Mouse (Mus musculus) ES-Bruce4 (cell line): ENCODE results near the gene Srsf3. TPM values are rescaled to one million over a fixed set of nuclear protein-coding genes. Genes with fewer than 3 reads are reported as not detected.

Experiments
- H3K27ac ChIP-seq: 2 replicates; pipeline ENCODE4 v1.5.1; 2012; ENCODE audit warnings: low read length, inconsistent platforms; ENCODE audit not compliant: insufficient read depth
- H3K27me3 ChIP-seq: 2 replicates; pipeline ENCODE4 v1.6.1; 2012; ENCODE audit warnings: mild to moderate bottlenecking, low read length, inconsistent platforms; ENCODE audit not compliant: control insufficient read depth, poor library complexity, insufficient read depth, severe bottlenecking
- H3K36me3 ChIP-seq: 2 replicates; pipeline ENCODE4 v1.6.1; 2012; ENCODE audit warnings: inconsistent platforms, mild to moderate bottlenecking, low read length, moderate library complexity; ENCODE audit not compliant: control insufficient read depth, poor library complexity, insufficient read depth, severe bottlenecking
- H3K4me1 ChIP-seq: one replicate; pipeline ENCODE4 v1.8.1; 2011; ENCODE audit warnings: low read length; ENCODE audit not compliant: control insufficient read depth, insufficient read depth
- H3K4me3 ChIP-seq: 2 replicates; pipeline ENCODE4 v1.5.1; 2011; ENCODE audit warnings: low read depth, mild to moderate bottlenecking, low read length
- H3K9ac ChIP-seq: 2 replicates; pipeline ENCODE4 v1.6.1; 2012; ENCODE audit warnings: low read depth, mild to moderate bottlenecking, inconsistent platforms; ENCODE audit not compliant: poor library complexity, severe bottlenecking
- H3K9me3 ChIP-seq: replicated peaks from 2 replicates; pipeline ENCODE4 v1.6.1; 2012; ENCODE audit warnings: mild to moderate bottlenecking, low read length, inconsistent platforms; ENCODE audit not compliant: control insufficient read depth, poor library complexity, insufficient read depth, severe bottlenecking
- CTCF ChIP-seq: IDR thresholded peaks from one replicate; pipeline ENCODE4 v1.8.1; 2011; ENCODE audit warnings: low read depth, low read length
- EP300 ChIP-seq: IDR thresholded peaks from 2 replicates; pipeline ENCODE4 v1.6.1; 2011; ENCODE audit warnings: low read depth, low read length; ENCODE audit not compliant: insufficient read depth
- POLR2A ChIP-seq: IDR thresholded peaks from one replicate; pipeline ENCODE4 v1.8.1; 2011; ENCODE audit warnings: low read length; ENCODE audit not compliant: insufficient read depth
- polyA plus RNA-seq: library from polyadenylated mRNA; stranded (reverse); fragments of >200 nt; gene quantifications from 2 replicates; pipeline ENCODE4 v1.2.4, GENCODE M21; 2011; ENCODE audit warnings: low read depth; ENCODE audit not compliant: missing spikeins, insufficient read depth, insufficient read length

The Srsf3 gene
- polyA plus RNA-seq, 1 experiment: 557 TPM

DNA sequence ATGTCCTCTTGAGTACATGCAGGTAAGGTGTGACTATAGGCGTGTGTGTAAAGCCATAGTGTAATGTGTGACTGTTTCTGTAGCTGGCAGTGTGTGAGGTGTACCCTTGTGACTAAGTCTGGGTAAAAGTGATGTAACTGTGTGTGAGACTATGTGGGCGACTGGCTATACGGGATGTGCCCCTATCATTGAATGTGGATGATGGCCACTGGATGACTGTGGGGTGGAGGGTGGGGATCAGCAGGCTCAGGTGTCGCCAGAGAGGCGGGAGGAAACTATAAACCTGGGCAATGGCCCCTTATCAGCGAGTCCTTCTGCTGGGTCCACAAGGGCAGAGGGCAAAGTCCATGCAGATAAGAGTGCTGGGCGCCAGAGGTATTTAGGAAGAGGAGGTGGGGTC, 17.5 kb downstream of the Srsf3 start:
- Histone ChIP-seq H3K27ac (no peak overlapping the region), H3K9ac (no peak overlapping the region), H3K9me3 (no peaks in the 10 kb centered on the region), H3K27me3 (no peaks in the 10 kb centered on the region), H3K4me1 (peaks cover 2% of the 10 kb centered on the region), H3K36me3 (peaks cover 13% of the 10 kb centered on the region), H3K4me3 (no peak overlapping the region)
- TF ChIP-seq CTCF (no peak), POLR2A (no peak), EP300 (no peak)

DNA sequence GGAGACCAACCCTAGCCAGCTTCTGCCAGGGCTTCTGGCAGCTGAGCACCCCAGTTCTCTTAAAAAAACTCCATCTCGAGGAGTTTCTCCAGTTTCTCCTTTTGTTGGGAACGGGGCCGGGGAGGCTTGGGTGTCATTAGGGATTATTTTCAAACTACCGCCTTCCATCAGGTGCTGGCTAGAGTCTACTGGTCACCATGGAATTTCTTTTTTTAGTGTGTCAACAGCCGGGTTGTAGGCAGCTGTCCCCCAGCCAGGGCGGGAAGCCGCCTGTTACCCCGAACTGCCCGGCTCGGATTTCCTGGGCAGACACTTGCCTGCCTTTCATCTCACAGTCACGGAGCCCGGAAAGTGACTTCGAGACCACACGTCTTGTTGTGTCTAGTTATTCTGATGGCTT, 18.4 kb downstream of the Srsf3 start:
- peaks cover 2% of the 10 kb centered on the region for H3K4me1 ChIP-seq
- no peaks in the 10 kb centered on the region for H3K27me3 ChIP-seq
- no peak overlapping the region for H3K27ac ChIP-seq
- H3K9me3 ChIP-seq: no peaks in the 10 kb centered on the region
- H3K9ac ChIP-seq: no peak overlapping the region
- H3K36me3 ChIP-seq: peaks cover 5% of the 10 kb centered on the region; the same call in 1 of the 2 replicates
- no peak for TF ChIP-seq CTCF
- TF ChIP-seq EP300: no peak
- no peak for TF ChIP-seq POLR2A
- H3K4me3 ChIP-seq: no peak overlapping the region

DNA sequence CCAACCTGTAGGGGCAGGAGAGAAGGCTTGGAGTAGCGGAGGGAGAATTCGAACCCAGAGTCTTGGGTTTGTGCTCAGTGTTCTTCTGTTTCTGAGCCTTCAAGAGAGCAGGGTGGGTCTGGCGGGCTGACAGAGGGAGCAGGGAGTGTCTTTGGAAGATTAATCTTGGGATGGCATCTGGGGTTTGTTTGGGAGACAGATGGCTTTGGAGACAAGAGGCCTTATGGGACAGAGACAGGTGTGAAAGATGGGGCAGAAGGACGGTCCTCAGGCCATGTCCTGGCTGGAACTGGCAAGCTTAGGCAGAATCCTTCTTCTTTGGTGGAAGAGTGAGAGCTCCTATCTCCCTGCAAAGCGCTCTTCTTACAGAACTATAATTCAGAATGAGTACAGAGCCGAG, 20.6 kb downstream of the Srsf3 start:
- H3K36me3 ChIP-seq: no peaks in the 10 kb centered on the region
- TF ChIP-seq POLR2A: no peak
- no peak for TF ChIP-seq CTCF
- TF ChIP-seq EP300: no peak
- peaks cover 7% of the 10 kb centered on the region for H3K4me1 ChIP-seq
- no peak overlapping the region for H3K4me3 ChIP-seq
- no peaks in the 10 kb centered on the region for H3K9me3 ChIP-seq
- no peak overlapping the region for H3K9ac ChIP-seq
- H3K27ac ChIP-seq: no peak overlapping the region
- H3K27me3 ChIP-seq: no peaks in the 10 kb centered on the region

DNA sequence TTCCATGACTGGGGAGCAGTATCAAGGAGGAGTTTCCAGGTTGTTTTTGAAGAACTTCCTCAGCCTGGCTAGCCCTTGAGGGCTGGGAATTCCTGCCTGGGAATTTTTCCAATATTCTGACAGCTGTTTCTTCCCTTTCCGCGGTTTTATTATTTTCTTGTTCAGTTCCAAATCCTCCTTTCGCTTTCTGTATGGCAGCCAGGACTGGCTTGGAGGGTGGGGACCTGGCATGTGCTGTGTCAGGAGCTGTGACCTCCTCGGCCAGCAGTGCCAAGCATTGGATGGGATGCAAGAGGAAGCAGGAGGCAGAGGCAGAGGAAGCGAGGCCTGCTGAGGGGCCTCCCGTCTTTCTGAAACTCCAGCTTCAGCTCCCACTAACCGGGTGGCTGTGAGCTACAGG, 21.4 kb downstream of the Srsf3 start:
- H3K4me3 ChIP-seq: no peak overlapping the region
- no peak for TF ChIP-seq EP300
- TF ChIP-seq POLR2A: no peak
- no peak for TF ChIP-seq CTCF
- no peaks in the 10 kb centered on the region for H3K36me3 ChIP-seq
- no peaks in the 10 kb centered on the region for H3K27me3 ChIP-seq
- no peaks in the 10 kb centered on the region for H3K9me3 ChIP-seq
- peaks cover 7% of the 10 kb centered on the region for H3K4me1 ChIP-seq
- H3K9ac ChIP-seq: no peak overlapping the region
- H3K27ac ChIP-seq: no peak overlapping the region

- Histone ChIP-seq H3K27me3 (no peaks in the 10 kb centered on the region), H3K36me3 (no peaks in the 10 kb centered on the region), H3K4me1 (peaks cover 7% of the 10 kb centered on the region), H3K27ac (no peak overlapping the region), H3K9ac (no peak overlapping the region), H3K4me3 (no peak overlapping the region), H3K9me3 (no peaks in the 10 kb centered on the region)
- TF ChIP-seq CTCF (no peak), EP300 (no peak), POLR2A (no peak)
Observed at GRCm38 (mm10) chr17:29054429-29054828, 22.0 kb downstream of the Srsf3 start.

DNA sequence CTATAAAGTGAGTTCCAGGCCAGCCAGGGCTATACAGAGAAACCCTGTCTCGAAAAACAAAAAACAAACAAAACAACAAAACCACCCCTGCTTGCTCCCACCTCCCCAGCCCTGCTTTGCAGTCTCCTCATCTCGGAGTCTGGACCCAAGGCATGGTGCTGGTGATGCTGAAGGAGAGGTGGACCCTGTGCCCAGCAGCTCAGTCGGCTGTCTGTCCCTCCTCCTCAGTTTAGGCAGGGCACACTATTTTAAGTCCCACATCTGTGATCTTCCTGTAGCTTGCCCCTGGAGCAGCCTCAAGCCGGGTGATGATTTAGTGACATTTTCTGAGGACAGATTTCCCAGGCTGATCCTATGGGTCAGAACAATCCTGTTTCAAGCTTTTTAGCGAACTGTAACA, 23.2 kb downstream of the Srsf3 start:
- Histone ChIP-seq H3K9me3 (no peaks in the 10 kb centered on the region), H3K27me3 (no peaks in the 10 kb centered on the region), H3K4me3 (no peak overlapping the region), H3K36me3 (no peaks in the 10 kb centered on the region), H3K4me1 (peaks cover 7% of the 10 kb centered on the region), H3K27ac (no peak overlapping the region), H3K9ac (no peak overlapping the region)
- TF ChIP-seq POLR2A (no peak), EP300 (no peak), CTCF (no peak)
